Mouse (Mus musculus) spleen, adult 2 months (tissue): ENCODE measurements at regions not wholly inside any gene's neighbourhood (a gene's known extent, or its start where the extent isn't known, plus 50 kb on each side); places are given as distances from the start of the nearest gene placed in this dataset.

Source experiments
- CTCF ChIP-seq: fragments of 200-500 bp; IDR thresholded peaks from 2 replicates; pipeline ENCODE4 v1.5.1; 2011; ENCODE audit warnings: mild to moderate bottlenecking, inconsistent platforms; ENCODE audit not compliant: insufficient read depth, insufficient read length, insufficient replicate concordance; ENCODE audit errors: extremely low read depth
- POLR2A ChIP-seq: fragments of 200-500 bp; IDR thresholded peaks from 2 replicates; pipeline ENCODE4 v1.6.1; 2011; ENCODE audit warnings: low read depth, low read length, inconsistent platforms

- TF ChIP-seq POLR2A (no peak), CTCF (no peak)
Observed at GRCm38 (mm10) chr5:100304403-100304802, 111.6 kb downstream of the Sec31a start.
